Mouse (Mus musculus) myocyte (in vitro differentiated cells): ENCODE results near the gene Myl6b.

Experiments used
- E2F4 ChIP-seq: IDR thresholded peaks from one replicate; pipeline ENCODE4 v1.6.1; 2011; ENCODE audit warnings: mild to moderate bottlenecking, control low read depth, moderate library complexity; ENCODE audit not compliant: insufficient read depth
- MAX ChIP-seq: IDR thresholded peaks from one replicate; pipeline ENCODE4 v1.6.1; 2011; ENCODE audit warnings: low read depth, mild to moderate bottlenecking, control low read depth
- MYOG ChIP-seq, 3 experiments: IDR thresholded peaks; one replicate each; pipeline ENCODE4 v1.6.1; 2011; ENCODE audit warnings: control low read depth in 2 of 3, low read depth in 2 of 3, mild to moderate bottlenecking in 2 of 3; ENCODE audit not compliant: insufficient read length in 2 of 3, control insufficient read depth in 1 of 3, insufficient read depth in 1 of 3
- POLR2A ChIP-seq: IDR thresholded peaks from one replicate; pipeline ENCODE4 v1.6.1; 2011; ENCODE audit warnings: low read depth, mild to moderate bottlenecking, control low read depth, moderate library complexity; ENCODE audit not compliant: insufficient read length
- POLR2AphosphoS2 ChIP-seq: IDR thresholded peaks from one replicate; pipeline ENCODE4 v1.6.1; 2011; ENCODE audit warnings: low read depth, control low read depth; ENCODE audit not compliant: insufficient read length
- TCF12 ChIP-seq: IDR thresholded peaks from one replicate; pipeline ENCODE4 v1.6.1; 2011; ENCODE audit warnings: mild to moderate bottlenecking, control low read depth; ENCODE audit not compliant: poor library complexity, insufficient read depth, severe bottlenecking
- USF1 ChIP-seq: IDR thresholded peaks from one replicate; pipeline ENCODE4 v1.6.1; 2011; ENCODE audit warnings: low read depth, mild to moderate bottlenecking, control low read depth, moderate library complexity

DNA sequence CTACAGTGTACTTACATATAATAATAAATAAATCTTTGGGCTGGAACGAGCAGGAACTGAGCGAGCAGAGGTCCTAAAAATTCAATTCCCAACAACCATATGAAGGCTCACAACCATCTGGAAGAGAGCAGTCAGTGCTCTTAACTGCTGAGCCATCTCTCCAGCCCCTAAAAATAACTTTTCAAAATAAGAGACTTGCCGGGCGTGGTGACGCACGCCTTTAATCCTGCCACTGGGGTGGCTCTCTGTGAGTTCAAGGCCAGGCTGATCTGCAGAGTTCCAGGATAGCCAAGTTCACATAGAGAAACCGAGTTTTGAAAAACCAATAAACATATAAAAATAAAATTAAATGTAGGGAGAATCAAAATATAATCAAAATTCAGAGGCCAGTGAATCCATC, 12.1 kb downstream of the Myl6b start:
- TF ChIP-seq E2F4: no peak
- TF ChIP-seq POLR2A: no peak
- TF ChIP-seq USF1: no peak
- no peak for TF ChIP-seq POLR2AphosphoS2
- no peak for TF ChIP-seq MAX
- TF ChIP-seq MYOG (IDR thresholded peaks at IDR 0.05; ENCODE audit: control insufficient read depth in 1 of 3, insufficient read depth in 1 of 3, insufficient read length in 2 of 3, low read depth in 2 of 3): no peak
- TF ChIP-seq TCF12: no peak
